18 mouse cellular contexts compared by ENCODE assay signal in the genomic region with DNA sequence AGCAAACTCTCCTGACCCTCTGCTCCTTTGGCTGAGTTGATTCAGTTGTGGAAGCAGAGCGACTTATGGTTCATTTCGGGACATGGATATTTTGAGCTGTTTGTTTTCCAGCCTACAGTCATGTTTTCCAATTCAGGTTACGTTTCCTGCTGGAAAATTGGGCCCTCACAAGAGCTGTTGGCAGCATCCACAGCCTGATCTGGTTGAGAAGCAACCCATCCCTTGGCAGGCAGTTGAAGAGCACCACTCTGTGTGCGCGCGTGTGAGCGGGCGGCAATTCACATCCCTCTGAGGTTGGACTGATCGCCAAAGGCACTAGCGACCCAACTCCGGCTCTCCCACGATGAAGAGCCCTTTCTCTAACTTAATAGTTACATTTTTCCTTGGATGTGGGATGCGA.
DNase-seq lines count a peak whose midpoint lies in the region; ATAC-seq lines count a peak whose summit lies in the region.
"Had no signal": no experiment of that assay in that cellular context is flagged by ENCODE, and none has a peak within 500 bp of the region (broad histone marks: within the 10 kb centered on the region; RNA-seq: fewer than 3 reads in every experiment).

No protein-coding gene starts in this region.

- H3K36me3 ChIP-seq in heart, embryonic 12.5 days: no peaks in the 10 kb centered on the region
- no peaks in the 10 kb centered on the region for H3K36me3 ChIP-seq in forebrain, embryonic 12.5 days (replicated peaks)
- no peaks in the 10 kb centered on the region for H3K36me3 ChIP-seq in embryonic facial prominence, embryonic 10.5 days (replicated peaks)
- H3K36me3 ChIP-seq: forebrain, embryonic 10.5 days; G1E; hindbrain, embryonic 13.5 days; limb, embryonic 12.5 days had no signal

- no peaks in the 10 kb centered on the region for H3K27me3 ChIP-seq in heart, embryonic 12.5 days (replicated peaks)
- no peaks in the 10 kb centered on the region for H3K27me3 ChIP-seq in forebrain, embryonic 12.5 days
- no peaks in the 10 kb centered on the region for H3K27me3 ChIP-seq in embryonic facial prominence, embryonic 10.5 days (replicated peaks; ENCODE audit: low read depth, poor library complexity, severe bottlenecking)
- H3K27me3 ChIP-seq: hindbrain, embryonic 13.5 days; limb, embryonic 12.5 days; megakaryocyte, embryonic 14.5 days had no signal

- no peaks in the 10 kb centered on the region for H3K4me1 ChIP-seq in heart, embryonic 12.5 days (replicated peaks)
- no peaks in the 10 kb centered on the region for H3K4me1 ChIP-seq in forebrain, embryonic 12.5 days
- no peaks in the 10 kb centered on the region for H3K4me1 ChIP-seq in embryonic facial prominence, embryonic 10.5 days
- H3K4me1 ChIP-seq: forebrain, embryonic 10.5 days; hindbrain, embryonic 13.5 days; limb, embryonic 12.5 days; megakaryocyte, embryonic 14.5 days had no signal

- 87% methylated on average over 13 of the region's 13 CpGs for WGBS in heart, embryonic 12.5 days
- WGBS in forebrain, embryonic 12.5 days: 95% methylated on average over 13 of the region's 13 CpGs
- 93% methylated on average over 13 of the region's 13 CpGs for WGBS in embryonic facial prominence, embryonic 10.5 days

- H3K4me2 ChIP-seq in heart, embryonic 12.5 days: no peak overlapping the region
- no peak overlapping the region for H3K4me2 ChIP-seq in forebrain, embryonic 12.5 days
- H3K4me2 ChIP-seq: heart, embryonic 11.5 days; hindbrain, embryonic 13.5 days; limb, embryonic 12.5 days had no signal

- H3K9ac ChIP-seq in heart, embryonic 12.5 days: no peak overlapping the region
- no peak overlapping the region for H3K9ac ChIP-seq in forebrain, embryonic 12.5 days
- H3K9ac ChIP-seq: hindbrain, embryonic 13.5 days; limb, embryonic 12.5 days; liver, postnatal 0 days had no signal

- ATAC-seq in heart, embryonic 12.5 days (ENCODE audit: insufficient number of reproducible peaks, low FRiP score): no peak
- ATAC-seq in forebrain, embryonic 12.5 days (ENCODE audit: low FRiP score): no peak
- ATAC-seq: activated CD4-positive, CD25-positive, alpha-beta regulatory T cell, adult 4 months; liver, postnatal 0 days had no signal

- no peak overlapping the region for H3K4me3 ChIP-seq in heart, embryonic 12.5 days
- no peak overlapping the region for H3K4me3 ChIP-seq in forebrain, embryonic 12.5 days (replicated peaks)
- no peak overlapping the region for H3K4me3 ChIP-seq in embryonic facial prominence, embryonic 10.5 days
- H3K4me3 ChIP-seq: forebrain, embryonic 10.5 days; hindbrain, embryonic 13.5 days; limb, embryonic 12.5 days; megakaryocyte, embryonic 14.5 days had no signal

- no peak overlapping the region for H3K27ac ChIP-seq in heart, embryonic 12.5 days (ENCODE audit: poor library complexity, severe bottlenecking)
- no peak overlapping the region for H3K27ac ChIP-seq in forebrain, embryonic 12.5 days
- no peak overlapping the region for H3K27ac ChIP-seq in embryonic facial prominence, embryonic 10.5 days (replicated peaks)
- H3K27ac ChIP-seq: forebrain, embryonic 10.5 days; hindbrain, embryonic 13.5 days; limb, embryonic 12.5 days had no signal

- H3K9me3 ChIP-seq in heart, embryonic 12.5 days (replicated peaks): no peaks in the 10 kb centered on the region
- H3K9me3 ChIP-seq in forebrain, embryonic 12.5 days: no peaks in the 10 kb centered on the region
- no peaks in the 10 kb centered on the region for H3K9me3 ChIP-seq in embryonic facial prominence, embryonic 10.5 days
- H3K9me3 ChIP-seq: forebrain, embryonic 10.5 days; hindbrain, embryonic 13.5 days; limb, embryonic 12.5 days had no signal

- peak; percentile 19 to 42 for DNase-seq in heart, adult 18-20 months
- DNase-seq in brain, adult 2 months (ENCODE audit: low read depth, low spot score): peak; percentile 39
- DNase-seq in cerebellum, postnatal 36 days: peak; percentile 16 to 22
- peak; percentile 14 to 17 for DNase-seq in layer of hippocampus, postnatal 36 days
- DNase-seq in testis, postnatal 14 days (ENCODE audit: low spot score): no peak
- DNase-seq in embryonic facial prominence, embryonic 10.5 days (ENCODE audit: low spot score): no peak
- DNase-seq: B cell, adult 2 months; kidney, adult 8-10 months; liver, postnatal 0 days had no signal

Comparison
In these comparisons a context has a peak if more than half of its experiments do, and no peak if none do; other contexts are left out.
1. DNase-seq: peak in heart, adult 18-20 months (2 of 2), brain, adult 2 months (single experiment), cerebellum, postnatal 36 days (2 of 2) and layer of hippocampus, postnatal 36 days (2 of 2); none in testis, postnatal 14 days (single experiment) and embryonic facial prominence, embryonic 10.5 days (single experiment).